Mouse (Mus musculus) G1E (cell line): ENCODE results near the gene Rdh5. TPM values are rescaled to one million over a fixed set of nuclear protein-coding genes. Genes with fewer than 3 reads are reported as not detected.

Experiments used
- ATAC-seq: 2 replicates; pipeline ENCODE4 v1.8.0; 2016; ENCODE audit warnings: mild to moderate bottlenecking; ENCODE audit not compliant: insufficient number of reproducible peaks, poor library complexity, low FRiP score, severe bottlenecking; ENCODE audit errors: extremely low read depth
- DNase-seq: peaks from one replicate; pipeline ENCODE4 v3.0.0; 2012; ENCODE audit warnings: low spot score
- H3K27me3 ChIP-seq: 2 replicates; pipeline ENCODE4 v1.6.1; 2012; ENCODE audit warnings: mild to moderate bottlenecking, low read length, inconsistent platforms; ENCODE audit not compliant: insufficient read depth
- H3K36me3 ChIP-seq: replicated peaks from 2 replicates; pipeline ENCODE3; 2012; ENCODE audit warnings: mild to moderate bottlenecking, inconsistent platforms
- H3K4me1 ChIP-seq: 2 replicates; pipeline ENCODE4 v1.6.1; 2012; ENCODE audit warnings: low read depth, low read length, inconsistent platforms, mixed read lengths; ENCODE audit not compliant: insufficient read depth
- H3K4me3 ChIP-seq: 2 replicates; pipeline ENCODE4 v1.5.1; 2012; ENCODE audit warnings: low read depth, mild to moderate bottlenecking, inconsistent platforms, low read length, moderate library complexity, mixed read lengths
- H3K9me3 ChIP-seq: replicated peaks from 2 replicates; pipeline ENCODE4 v1.6.1; 2012; ENCODE audit warnings: inconsistent platforms
- CTCF ChIP-seq: IDR thresholded peaks from 2 replicates; pipeline ENCODE4 v1.5.1; 2012; ENCODE audit warnings: low read depth, low read length, inconsistent platforms, mixed read lengths
- GATA1 ChIP-seq: IDR thresholded peaks from 2 replicates; pipeline ENCODE4 v1.6.1; 2012; ENCODE audit warnings: borderline replicate concordance, low read length, inconsistent platforms, mixed read lengths
- GATA2 ChIP-seq: IDR thresholded peaks from 2 replicates; pipeline ENCODE4 v1.6.1; 2012; ENCODE audit warnings: low read depth, low read length, inconsistent platforms, borderline replicate concordance
- POLR2AphosphoS5 ChIP-seq: IDR thresholded peaks from 2 replicates; pipeline ENCODE4 v1.6.1; 2012; ENCODE audit warnings: low read depth, low read length, inconsistent platforms; ENCODE audit not compliant: insufficient replicate concordance
- TAL1 ChIP-seq: conservative IDR thresholded peaks from 2 replicates; pipeline ENCODE4 v1.6.1; 2012; ENCODE audit warnings: low read depth, low read length, inconsistent platforms, mixed read lengths
- polyA plus RNA-seq: library from polyadenylated mRNA; stranded (reverse); fragments of >175 nt; gene quantifications from 2 replicates; pipeline ENCODE4 v1.2.3, GENCODE M21; 2012
- total RNA-seq, 2 experiments: library from RNA; stranded (forward) in 1 of 2; stranded (reverse) in 1 of 2; fragments of 200-1000 nt in 1 of 2; fragments of >200 nt in 1 of 2; fragmentation: Nextera tagmentation in 1 of 2; gene quantifications; 2 replicates each; pipeline ENCODE4 v1.2.3; 2014 to 2017

Gene Rdh5
- total and polyA plus RNA-seq, 3 experiments: 1.2 to 7.1 (median 2.6) TPM

DNA sequence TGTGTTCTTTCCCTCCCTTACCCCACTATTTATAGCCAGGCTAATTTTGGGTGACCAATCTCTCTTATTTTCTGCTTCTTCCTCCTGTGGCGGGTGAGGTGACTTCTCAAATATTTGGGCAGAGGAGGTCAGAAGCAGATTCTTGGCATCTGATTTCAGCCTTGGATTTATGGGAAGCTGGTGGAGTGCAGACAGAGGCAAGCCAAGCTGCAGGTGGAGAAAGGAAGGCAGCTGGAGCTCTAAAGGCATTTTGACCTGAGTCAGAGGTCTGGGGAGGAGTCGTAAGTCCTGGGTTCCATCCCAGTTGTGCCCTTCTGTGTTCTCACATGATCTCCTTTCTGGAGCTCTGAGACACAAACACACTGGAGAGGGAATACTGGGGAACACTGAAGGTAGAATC is 8.8 kb upstream of the Rdh5 start:
- no peaks in the 10 kb centered on the region for H3K4me1 ChIP-seq
- H3K9me3 ChIP-seq: no peaks in the 10 kb centered on the region
- ATAC-seq (no peak), DNase-seq (no peak)
- peaks cover 66% of the 10 kb centered on the region for H3K27me3 ChIP-seq
- H3K36me3 ChIP-seq: no peaks in the 10 kb centered on the region
- no peak overlapping the region for H3K4me3 ChIP-seq
- TF ChIP-seq TAL1 (no peak), POLR2AphosphoS5 (no peak), CTCF (no peak), GATA2 (no peak), GATA1 (no peak)

DNA sequence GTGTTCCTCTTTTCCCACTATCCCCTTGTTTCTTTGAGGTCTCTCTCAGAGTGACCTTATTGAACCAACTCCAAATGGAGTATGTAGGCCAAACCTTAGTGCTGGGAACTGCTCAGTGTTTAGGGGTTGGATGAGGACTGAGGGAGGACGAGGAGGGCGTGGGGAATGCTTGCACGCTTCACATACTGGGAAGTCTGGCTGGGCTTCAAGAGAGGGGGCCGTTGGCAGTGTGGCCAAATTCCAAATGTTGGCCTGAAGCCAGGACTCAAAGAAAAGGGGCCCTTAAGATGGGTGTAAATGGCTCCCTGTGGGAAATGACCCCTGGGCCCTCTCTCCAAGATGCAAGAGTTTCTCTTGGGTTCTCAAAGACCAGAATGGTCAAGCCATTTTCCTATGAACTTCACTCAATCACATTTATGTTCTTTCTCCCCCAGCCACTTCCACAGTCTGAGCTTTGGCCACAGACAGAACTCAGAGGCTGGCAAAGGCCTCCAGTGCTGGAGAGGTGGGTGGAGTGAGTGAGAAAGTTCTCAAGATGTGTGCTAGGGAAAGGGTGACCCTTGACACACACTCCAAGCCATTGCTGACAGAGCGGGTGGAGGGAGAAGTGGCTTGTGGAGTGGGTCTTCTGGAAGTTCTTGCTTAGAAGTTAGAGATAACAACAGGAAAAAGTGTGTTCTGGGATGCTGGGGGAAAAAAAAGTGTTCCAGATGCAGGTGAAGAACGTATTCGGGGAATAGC is 7.1 kb upstream of the Rdh5 start:
- no peaks in the 10 kb centered on the region for H3K4me1 ChIP-seq
- H3K27me3 ChIP-seq: peaks cover 51% of the 10 kb centered on the region
- TF ChIP-seq POLR2AphosphoS5: no peak
- no peak for TF ChIP-seq GATA1
- TF ChIP-seq TAL1: no peak
- no peak for TF ChIP-seq CTCF
- TF ChIP-seq GATA2: no peak
- no peak for ATAC-seq
- DNase-seq: no peak
- no peaks in the 10 kb centered on the region for H3K9me3 ChIP-seq
- no peak overlapping the region for H3K4me3 ChIP-seq
- no peaks in the 10 kb centered on the region for H3K36me3 ChIP-seq

- ATAC-seq: no peak; the same call in 1 of the 2 replicates
Measured at GRCm38 (mm10) chr10:128928356-128928755, 5.7 kb upstream of the Rdh5 start.

GRCm38 (mm10) chr10:128923935-128924334 is 1.2 kb upstream of the Rdh5 start, which contains the start of gene Bloc1s1:
Bloc1s1 (minus strand) TSS chr10:128924035.
- peak within 1 kb of the TSS; percentile 90 for H3K4me3 ChIP-seq
- ATAC-seq: no peak
- H3K36me3 ChIP-seq: peaks cover 32% of the 10 kb centered on the region
- DNase-seq: no peak
- peaks cover 16% of the 10 kb centered on the region for H3K27me3 ChIP-seq
- TF ChIP-seq POLR2AphosphoS5: no peak
- no peak for TF ChIP-seq TAL1
- no peak for TF ChIP-seq GATA1
- TF ChIP-seq CTCF: no peak
- H3K9me3 ChIP-seq: no peaks in the 10 kb centered on the region
- peaks cover 24% of the 10 kb centered on the region for H3K4me1 ChIP-seq

More at GRCm38 (mm10) chr10:128928356-128928755, 5.7 kb upstream of the Rdh5 start:
- H3K36me3 ChIP-seq: no peaks in the 10 kb centered on the region
- H3K9me3 ChIP-seq: no peaks in the 10 kb centered on the region
- DNase-seq: no peak
- peaks cover 10% of the 10 kb centered on the region for H3K4me1 ChIP-seq
- peaks cover 38% of the 10 kb centered on the region for H3K27me3 ChIP-seq
- no peak overlapping the region for H3K4me3 ChIP-seq
- TF ChIP-seq TAL1 (no peak), POLR2AphosphoS5 (no peak), GATA2 (no peak), GATA1 (no peak), CTCF (no peak)

- DNase-seq (peak; percentile 100), ATAC-seq (peak; percentile 98)
- peaks cover 24% of the 10 kb centered on the region for H3K4me1 ChIP-seq
- TF ChIP-seq CTCF: no peak
- no peak for TF ChIP-seq GATA2
- TF ChIP-seq GATA1: no peak
- no peak for TF ChIP-seq POLR2AphosphoS5
- no peak for TF ChIP-seq TAL1
- peak overlapping the region; percentile 90 for H3K4me3 ChIP-seq
- H3K9me3 ChIP-seq: no peaks in the 10 kb centered on the region
- peaks cover 9% of the 10 kb centered on the region for H3K27me3 ChIP-seq
- peaks cover 38% of the 10 kb centered on the region for H3K36me3 ChIP-seq
Measured at GRCm38 (mm10) chr10:128923013-128923691, 464 bp upstream of the Rdh5 start.
